Comparison of ENCODE assay signal across 8 mouse cellular contexts in genomic region chr19:21897122-21897827, GRCm38 (mm10).
DNase-seq lines count a peak whose midpoint lies in the region; ATAC-seq and TF ChIP-seq lines count a peak whose summit lies in the region.

No protein-coding gene starts in this region.

- H3K4me3 ChIP-seq in liver, postnatal 0 days (ENCODE audit: low read depth, low read length): no peak overlapping the region

- intact Hi-C loops in heart, postnatal 36 days (cut with DNase I): loop anchor here (5.0 kb wide), 1 partner anchor 45 kb away; no protein-coding TSS in a partner anchor

- H3K9me3 ChIP-seq in liver, postnatal 0 days (ENCODE audit: low read length): no peaks in the 10 kb centered on the region

- TF ChIP-seq CTCF in liver, postnatal 0 days (IDR thresholded peaks at IDR 0.05; ENCODE audit: low read depth): no peak

- ATAC-seq in liver, postnatal 0 days: peak; percentile 60

- no peak overlapping the region; the same call in 1 of the 2 replicates for H3K27ac ChIP-seq in liver, postnatal 0 days (ENCODE audit: low read depth)

- H3K4me1 ChIP-seq in liver, postnatal 0 days (ENCODE audit: insufficient read depth): 0 out of 2 replicates have a peak, but pooled peaks cover 9% of the 10 kb centered on the region

- H3K4me2 ChIP-seq in liver, postnatal 0 days (ENCODE audit: low read depth, low read length): no peak overlapping the region

- peak; percentile 97 for DNase-seq in 416B (ENCODE audit: low read depth)
- DNase-seq in adrenal gland, postnatal 14 days: peak; percentile 20
- DNase-seq in heart, postnatal 36 days: peak; percentile 38 to 55
- peak; percentile 45 for DNase-seq in liver, postnatal 0 days
- no peak for DNase-seq in neural tube, embryonic 10.5 days (ENCODE audit: extremely low spot score, low spot score)
- DNase-seq in thymus, postnatal 25 days: no peak
- no peak for DNase-seq in ovary, postnatal 10 days (ENCODE audit: low spot score)
- no peak for DNase-seq in layer of hippocampus, postnatal 14 days (ENCODE audit: low spot score in 2 of 2)

- no peak overlapping the region for H3K9ac ChIP-seq in liver, postnatal 0 days (replicated peaks)

- no peaks in the 10 kb centered on the region for H3K36me3 ChIP-seq in liver, postnatal 0 days (replicated peaks; ENCODE audit: insufficient read depth, low read length)

- 27% methylated on average over 7 of the region's 7 CpGs for WGBS in liver, postnatal 0 days (ENCODE audit: insufficient replicate concordance)

- no peaks in the 10 kb centered on the region for H3K27me3 ChIP-seq in liver, postnatal 0 days (ENCODE audit: insufficient read depth, low read length)

- TF ChIP-seq EP300 in liver, postnatal 0 days (IDR thresholded peaks at IDR 0.05; ENCODE audit: low read depth): peak; percentile 52; the same call in 1 of the 2 replicates

Comparison
In these comparisons a context has a peak if more than half of its experiments do, and no peak if none do; other contexts are left out.
1. DNase-seq: peak in 416B (single experiment), adrenal gland, postnatal 14 days (single experiment), heart, postnatal 36 days (2 of 2) and liver, postnatal 0 days (single experiment); none in neural tube, embryonic 10.5 days (single experiment), thymus, postnatal 25 days (single experiment), ovary, postnatal 10 days (single experiment) and layer of hippocampus, postnatal 14 days (0 of 2).